Mouse (Mus musculus) layer of hippocampus, adult 18-20 months (tissue): Measurements from ENCODE around the gene Tmem100. TPM values are rescaled to one million over a fixed set of nuclear protein-coding genes. Genes with fewer than 3 reads are reported as not detected.
A peak's percentile ranks its signal among the peaks of the same experiment; 100 is the strongest.

Experiments used
- DNase-seq, 2 experiments: peaks; one replicate each; pipeline ENCODE4 v3.0.0; 2022; ENCODE audit warnings: low spot score in 2 of 2
- total RNA-seq, 2 experiments: library from RNA; stranded (reverse); gene quantifications; 2 replicates each; pipeline ENCODE4 v1.2.3; 2021

Gene Tmem100
- total RNA-seq, 2 experiments from 2014 or later: 14.3 to 14.4 TPM

- no peak for DNase-seq
Observed at GRCm38 (mm10) chr11:90013657-90014056, 16.5 kb upstream of the Tmem100 start.

GRCm38 (mm10) chr11:90015281-90015680, 14.9 kb upstream of the Tmem100 start:
- no peak for DNase-seq

- peak in 1 of 2 experiments; percentile 51 for DNase-seq
Observed at GRCm38 (mm10) chr11:90019161-90019560, 11.0 kb upstream of the Tmem100 start.

- no peak for DNase-seq
Observed at GRCm38 (mm10) chr11:90025891-90026801, 4.0 kb upstream of the Tmem100 start.

DNA sequence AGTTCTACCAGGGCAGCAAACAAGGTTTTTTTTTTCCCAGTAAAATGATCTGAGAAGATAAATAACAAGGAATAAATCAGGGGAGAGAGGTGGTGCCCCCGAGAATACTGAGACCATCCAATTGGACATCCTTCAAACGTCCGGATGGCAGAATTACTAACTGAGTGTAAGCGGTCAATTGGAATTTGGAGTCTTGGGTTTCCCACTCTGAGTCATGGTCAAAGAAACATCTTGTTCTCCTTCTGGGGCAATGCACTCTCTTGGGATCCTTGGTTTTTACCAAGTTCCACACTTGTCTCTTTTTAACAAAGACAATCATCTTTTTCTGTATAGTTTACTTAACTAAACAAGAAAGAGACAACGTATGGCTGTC, 3.4 kb upstream of the Tmem100 start:
- DNase-seq: no peak

GRCm38 (mm10) chr11:90027216-90027615, 2.9 kb upstream of the Tmem100 start:
- no peak for DNase-seq

DNA sequence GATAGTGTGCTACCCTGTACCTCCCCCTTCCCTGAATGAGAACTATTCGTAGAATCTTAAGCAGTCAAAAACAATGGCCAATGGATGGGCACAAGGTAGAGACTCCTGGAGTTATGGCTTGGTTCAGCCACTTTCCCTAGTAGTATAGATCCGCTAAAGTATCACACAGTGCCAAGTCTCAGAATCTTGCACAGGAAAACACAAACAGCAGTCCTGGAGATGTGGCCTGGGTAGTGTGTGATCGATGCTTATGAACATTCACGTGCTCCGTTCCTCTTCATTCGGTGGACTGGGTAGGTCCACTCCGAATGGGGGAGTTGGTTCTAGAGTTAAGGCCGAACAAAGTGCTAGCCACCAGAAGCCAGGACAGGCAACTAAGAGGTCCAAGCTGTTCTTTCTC, 1.4 kb upstream of the Tmem100 start:
- DNase-seq: no peak

GRCm38 (mm10) chr11:90029354-90029753, 794 bp upstream of the Tmem100 start:
- peak in 1 of 2 experiments; percentile 18 for DNase-seq

DNA sequence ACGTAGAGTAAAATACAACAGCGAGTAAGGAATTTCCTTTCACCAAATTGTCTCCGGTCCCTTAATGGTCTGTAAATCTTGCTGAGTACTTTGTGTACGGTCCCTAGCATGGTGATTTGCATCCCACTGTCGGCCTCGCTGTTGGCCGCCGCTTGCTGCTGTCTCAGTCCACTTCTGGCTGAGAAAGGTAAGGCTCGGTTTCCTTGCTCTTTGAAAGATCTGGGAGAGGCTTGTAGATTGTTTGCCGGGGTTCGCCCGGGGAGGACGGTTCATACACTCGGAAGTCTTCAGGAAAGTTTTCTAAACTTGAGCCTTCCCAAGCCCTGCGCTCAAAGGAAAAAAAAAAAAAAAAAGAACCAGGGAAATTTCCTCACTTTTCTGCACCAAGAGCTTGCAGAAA, 409 bp downstream of the Tmem100 start:
- peak in 1 of 2 experiments; percentile 44 for DNase-seq

DNA sequence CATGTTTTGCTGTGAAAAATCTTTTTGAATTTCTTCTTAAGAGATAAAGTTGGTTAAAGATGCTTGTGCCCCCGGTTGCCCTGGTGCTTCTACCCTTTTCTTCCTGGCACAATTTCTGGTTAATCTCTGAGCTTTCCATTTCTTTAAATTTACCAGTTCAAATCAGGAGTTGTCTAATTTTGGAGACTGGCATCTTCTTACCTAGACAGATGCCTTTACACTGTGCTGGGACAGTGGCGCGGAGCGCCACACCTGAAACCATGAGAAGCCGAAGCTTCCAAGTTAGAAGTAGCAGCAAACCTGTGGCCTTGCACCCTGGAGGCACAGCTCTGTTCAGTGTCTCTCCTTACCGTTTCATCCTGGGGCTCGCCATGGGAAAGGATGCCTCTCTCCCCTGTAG, 928 bp downstream of the Tmem100 start:
- no peak for DNase-seq

DNA sequence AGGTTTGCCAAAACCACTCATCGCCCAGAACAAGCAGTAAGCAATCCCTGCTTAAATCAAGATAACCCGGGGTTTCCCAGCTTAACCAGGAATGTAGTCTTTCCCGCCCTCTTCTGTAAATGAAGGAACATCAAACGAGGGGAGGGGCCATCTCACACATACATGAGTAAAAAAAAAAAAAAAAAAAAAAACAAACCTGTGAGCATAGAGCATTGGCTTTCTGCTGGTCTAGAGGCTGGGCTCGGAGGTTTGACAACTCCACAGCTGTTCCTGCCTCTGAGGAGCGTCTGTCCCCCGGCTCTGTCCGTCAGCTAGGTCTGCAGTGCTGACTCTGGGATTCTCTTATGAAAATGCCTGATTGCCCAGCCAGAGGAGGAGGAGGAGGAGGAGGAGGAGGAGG, 2.7 kb downstream of the Tmem100 start:
- DNase-seq: no peak

- no peak for DNase-seq
Observed at GRCm38 (mm10) chr11:90033442-90033841, 3.3 kb downstream of the Tmem100 start.

- DNase-seq: no peak
Observed at GRCm38 (mm10) chr11:90034646-90035045, 4.5 kb downstream of the Tmem100 start.

DNA sequence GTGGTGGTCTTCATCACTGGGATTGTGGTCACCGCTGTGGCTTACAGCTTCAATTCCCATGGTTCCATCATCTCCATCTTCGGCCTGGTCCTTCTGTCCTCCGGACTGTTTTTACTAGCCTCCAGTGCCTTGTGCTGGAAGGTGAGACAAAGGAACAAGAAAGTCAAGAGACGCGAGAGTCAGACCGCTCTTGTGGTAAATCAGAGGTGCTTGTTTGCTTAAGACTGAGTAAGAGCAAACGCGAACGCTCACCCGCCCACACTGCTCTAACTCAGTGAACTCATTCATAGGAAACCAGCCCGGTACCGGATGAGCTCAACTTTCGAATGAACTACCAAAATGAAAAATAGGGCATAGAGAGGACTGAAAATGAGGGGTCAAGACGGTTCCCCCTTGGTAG, 5.4 kb downstream of the Tmem100 start:
- no peak for DNase-seq

DNA sequence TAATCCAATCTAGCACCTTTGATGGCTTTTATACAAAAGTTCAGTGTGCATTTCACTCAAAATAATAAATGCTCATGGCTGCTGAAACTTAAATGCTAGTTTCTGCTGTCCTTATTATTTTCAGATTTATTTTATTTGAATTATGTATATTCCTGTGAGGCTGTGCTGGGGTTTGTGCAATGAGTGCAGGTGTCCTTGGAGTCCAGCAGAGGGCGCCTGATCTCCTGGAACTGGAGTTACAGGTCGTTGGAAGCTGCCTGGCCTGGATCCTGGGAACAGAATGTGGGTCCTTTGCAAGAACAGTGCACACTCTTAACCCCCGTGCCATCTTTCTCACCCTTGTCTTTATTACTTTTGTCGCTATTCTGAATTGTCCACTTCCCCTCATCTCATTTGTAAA, 6.3 kb downstream of the Tmem100 start:
- DNase-seq: no peak

DNA sequence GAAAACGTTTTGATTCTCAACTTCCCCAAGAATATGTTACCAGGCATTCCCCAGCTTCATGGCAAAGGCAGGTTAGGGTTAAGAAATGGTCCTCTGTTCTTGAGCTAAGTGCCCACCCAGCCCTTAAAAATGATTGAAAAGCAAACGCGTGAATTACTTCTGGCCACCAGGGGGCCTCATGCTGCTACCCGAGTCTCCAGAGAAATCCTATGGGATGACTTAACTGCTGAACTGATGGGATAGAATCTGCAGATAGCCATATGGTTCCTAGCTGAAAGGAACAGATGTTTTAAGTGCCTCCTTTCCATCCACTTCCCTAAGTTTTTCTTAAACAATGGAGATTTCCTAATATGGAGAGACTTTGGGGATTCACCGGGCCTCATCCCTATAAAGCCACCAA, 7.9 kb downstream of the Tmem100 start:
- DNase-seq: peak in 1 of 2 experiments; percentile 64

DNA sequence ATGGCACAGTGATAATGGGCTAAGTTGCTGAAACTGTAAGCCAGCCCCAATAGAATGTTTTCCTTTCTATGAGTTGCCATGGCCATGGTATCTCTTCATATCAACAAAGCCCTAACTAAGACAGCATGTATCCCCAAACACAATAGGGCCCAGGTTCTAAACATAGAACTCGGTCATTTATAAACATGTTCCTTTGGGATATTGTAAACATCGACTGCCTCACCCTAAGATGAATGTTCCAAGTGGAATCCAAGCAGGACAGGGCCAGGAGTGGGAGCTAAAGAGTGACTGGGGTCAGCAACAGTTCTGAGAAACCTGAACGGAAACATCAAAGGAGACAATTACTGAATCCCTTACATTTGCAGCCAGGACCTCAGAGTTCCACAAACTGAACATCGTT, 14.3 kb downstream of the Tmem100 start:
- no peak for DNase-seq

- DNase-seq: no peak
Observed at GRCm38 (mm10) chr11:90046211-90046610, 16.1 kb downstream of the Tmem100 start.

- DNase-seq: no peak
Observed at GRCm38 (mm10) chr11:90047271-90047670, 17.1 kb downstream of the Tmem100 start.

DNA sequence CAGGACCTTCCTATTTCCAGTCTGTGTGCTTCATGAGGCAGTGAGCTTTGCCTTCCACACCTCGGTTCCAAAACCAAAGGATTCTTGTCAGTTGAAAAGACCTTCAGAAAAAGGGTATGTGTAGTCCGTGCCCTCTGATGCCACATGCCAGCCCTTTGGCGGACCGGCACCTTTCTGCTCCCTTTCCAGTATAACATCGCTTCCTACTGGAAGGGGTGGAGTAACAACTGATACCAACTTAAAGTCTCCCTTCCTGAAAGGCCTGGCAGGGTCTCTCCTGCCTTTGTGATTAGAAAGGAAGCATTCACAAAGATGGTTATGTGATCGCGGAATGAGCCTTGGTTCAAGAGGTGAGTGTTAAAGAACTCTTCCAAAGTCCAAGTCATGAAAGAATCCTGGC, 19.9 kb downstream of the Tmem100 start:
- DNase-seq: no peak

DNA sequence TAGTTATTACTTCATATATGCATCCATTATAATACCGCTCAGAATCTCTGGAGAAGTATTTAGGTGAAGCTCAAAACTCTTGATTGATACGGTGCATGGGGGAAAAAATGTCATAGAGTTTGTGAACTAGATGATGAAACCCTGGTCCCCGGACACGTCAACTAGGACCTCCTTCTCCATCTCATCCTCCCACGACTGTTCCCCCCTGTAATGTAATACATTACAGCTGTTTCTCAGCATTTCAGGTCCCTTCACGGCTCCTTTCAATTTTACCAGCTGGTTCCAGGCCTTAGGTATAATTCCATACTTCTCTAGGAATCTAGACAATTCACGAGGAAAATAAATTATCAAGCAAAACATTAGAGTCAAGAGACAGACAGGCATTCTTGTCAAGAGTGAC, 22.6 kb downstream of the Tmem100 start:
- no peak for DNase-seq

DNA sequence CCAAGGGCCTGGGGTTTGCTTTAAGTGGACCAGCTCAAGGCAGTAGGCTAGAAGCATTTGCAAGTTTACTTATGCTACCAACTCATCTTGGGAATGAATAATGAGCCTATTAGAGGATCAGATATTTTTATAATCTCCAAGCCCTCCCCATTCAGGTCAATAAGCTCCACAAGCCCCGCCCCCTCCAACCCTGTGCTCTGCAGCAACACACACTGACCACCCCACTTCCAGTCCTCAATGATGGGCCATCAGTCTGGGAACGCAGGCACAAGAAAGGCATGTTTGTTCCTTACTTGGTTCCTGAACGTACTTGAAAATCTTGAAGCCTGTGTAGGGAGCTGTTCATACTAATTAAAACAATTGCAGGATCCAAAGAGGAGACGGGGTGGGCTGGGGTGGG, 23.7 kb downstream of the Tmem100 start:
- DNase-seq: no peak

DNA sequence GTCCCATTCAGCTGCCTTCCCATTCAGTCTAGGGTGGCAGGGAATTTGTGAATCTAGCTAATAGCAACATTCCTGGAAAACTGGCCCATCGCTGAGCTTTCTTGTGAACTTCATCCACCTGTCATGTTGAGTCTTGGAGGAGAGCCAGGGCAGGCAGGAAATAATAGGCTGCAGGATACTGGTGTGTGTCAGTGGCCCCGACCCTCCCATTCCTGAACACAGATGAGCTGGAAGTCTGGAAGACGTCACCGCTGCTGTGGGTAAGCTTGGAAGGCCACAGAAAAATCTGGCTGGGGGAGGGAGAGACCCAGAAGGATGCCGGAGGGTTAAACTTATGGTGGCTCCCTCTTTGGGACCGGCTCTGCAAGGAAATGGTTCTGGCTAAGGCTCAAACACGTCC, 24.3 kb downstream of the Tmem100 start:
- DNase-seq: no peak
